8 mouse cellular contexts compared by ENCODE assay signal in genomic region chr15:85709268-85709973, GRCm38 (mm10). TPM values are rescaled to one million over a fixed set of nuclear protein-coding genes. Genes with fewer than 3 reads are reported as not detected.
A peak's percentile ranks its signal among the peaks of the same experiment; 100 is the strongest.
DNase-seq lines count a peak whose midpoint lies in the region; ATAC-seq and TF ChIP-seq lines count a peak whose summit lies in the region.

No protein-coding gene starts in this region.

- H3K4me2 ChIP-seq in embryonic facial prominence, embryonic 13.5 days: no peak overlapping the region
- no peak overlapping the region for H3K4me2 ChIP-seq in kidney, embryonic 15.5 days
- no peak overlapping the region for H3K4me2 ChIP-seq in liver, embryonic 11.5 days
- H3K4me2 ChIP-seq in neural tube, embryonic 11.5 days (ENCODE audit: low read depth): no peak overlapping the region
- no peak overlapping the region for H3K4me2 ChIP-seq in stomach, embryonic 15.5 days

- no peak overlapping the region for H3K9ac ChIP-seq in embryonic facial prominence, embryonic 13.5 days
- no peak overlapping the region for H3K9ac ChIP-seq in kidney, embryonic 15.5 days
- H3K9ac ChIP-seq in liver, embryonic 11.5 days (ENCODE audit: low read depth, low read length): no peak overlapping the region
- no peak overlapping the region for H3K9ac ChIP-seq in neural tube, embryonic 11.5 days (ENCODE audit: low read length)
- no peak overlapping the region for H3K9ac ChIP-seq in stomach, embryonic 15.5 days

- no peak overlapping the region for H3K27ac ChIP-seq in bone marrow, adult 2 months (ENCODE audit: control insufficient read depth, insufficient read depth, low read depth, low read length, poor library complexity)
- peak overlapping the region; percentile 57; the same call in 1 of the 2 replicates for H3K27ac ChIP-seq in embryonic facial prominence, embryonic 13.5 days
- H3K27ac ChIP-seq in kidney, embryonic 15.5 days: 0 out of 2 replicates have a peak overlapping the region, but pooled peaks have one; percentile 15
- no peak overlapping the region for H3K27ac ChIP-seq in liver, embryonic 11.5 days (ENCODE audit: low read depth, low read length)
- H3K27ac ChIP-seq in neural tube, embryonic 11.5 days (ENCODE audit: low read depth, low read length): no peak overlapping the region
- H3K27ac ChIP-seq in stomach, embryonic 15.5 days: 0 out of 2 replicates have a peak overlapping the region, but pooled peaks have one; percentile 2

- H3K27me3 ChIP-seq in embryonic facial prominence, embryonic 13.5 days: no peaks in the 10 kb centered on the region
- no peaks in the 10 kb centered on the region for H3K27me3 ChIP-seq in kidney, embryonic 15.5 days
- no peaks in the 10 kb centered on the region; the same call in 1 of the 2 replicates for H3K27me3 ChIP-seq in liver, embryonic 11.5 days (replicated peaks; ENCODE audit: control insufficient read depth, insufficient read depth, low read length)
- H3K27me3 ChIP-seq in neural tube, embryonic 11.5 days (ENCODE audit: control insufficient read depth, insufficient read depth, low read length): peaks cover 3% of the 10 kb centered on the region; the same call in 1 of the 2 replicates
- no peaks in the 10 kb centered on the region for H3K27me3 ChIP-seq in stomach, embryonic 15.5 days (replicated peaks)

- peak; percentile 72 for DNase-seq in CD4-positive helper T cell, adult 2 months (ENCODE audit: low read depth, low spot score)
- peak; percentile 88 to 91 for DNase-seq in heart, adult 9 months (ENCODE audit: low spot score in 2 of 2)
- DNase-seq in liver, embryonic 11.5 days (ENCODE audit: low spot score): peak; percentile 57
- DNase-seq in neural tube, embryonic 11.5 days (ENCODE audit: low spot score): peak; percentile 73

- H3K36me3 ChIP-seq in embryonic facial prominence, embryonic 13.5 days: peaks cover 32% of the 10 kb centered on the region
- H3K36me3 ChIP-seq in kidney, embryonic 15.5 days: peaks cover 33% of the 10 kb centered on the region
- H3K36me3 ChIP-seq in liver, embryonic 11.5 days (ENCODE audit: control insufficient read depth, insufficient read depth, low read length): no peaks in the 10 kb centered on the region
- H3K36me3 ChIP-seq in neural tube, embryonic 11.5 days (ENCODE audit: control insufficient read depth, insufficient read depth, low read length): no peaks in the 10 kb centered on the region
- H3K36me3 ChIP-seq in stomach, embryonic 15.5 days: peaks cover 8% of the 10 kb centered on the region

- H3K4me3 ChIP-seq in bone marrow, adult 2 months (replicated peaks; ENCODE audit: control insufficient read depth, low read depth, low read length): no peak overlapping the region
- no peak overlapping the region for H3K4me3 ChIP-seq in embryonic facial prominence, embryonic 13.5 days
- H3K4me3 ChIP-seq in kidney, embryonic 15.5 days (replicated peaks): no peak overlapping the region
- H3K4me3 ChIP-seq in liver, embryonic 11.5 days (ENCODE audit: low read depth, low read length): no peak overlapping the region
- H3K4me3 ChIP-seq in neural tube, embryonic 11.5 days (ENCODE audit: low read depth, low read length): no peak overlapping the region
- H3K4me3 ChIP-seq in stomach, embryonic 15.5 days (replicated peaks): no peak overlapping the region

- WGBS in bone marrow, adult 2 months: 27% methylated on average over 10 of the region's 10 CpGs
- WGBS in embryonic facial prominence, embryonic 13.5 days: 35% methylated on average over 10 of the region's 10 CpGs
- 39% methylated on average over 10 of the region's 10 CpGs for WGBS in kidney, embryonic 15.5 days
- 33% methylated on average over 10 of the region's 10 CpGs for WGBS in liver, embryonic 11.5 days
- 42% methylated on average over 10 of the region's 10 CpGs for WGBS in neural tube, embryonic 11.5 days
- 33% methylated on average over 10 of the region's 10 CpGs for WGBS in stomach, embryonic 15.5 days

- peak; percentile 89 for TF ChIP-seq CTCF in bone marrow, adult 2 months (IDR thresholded peaks at IDR 0.05; ENCODE audit: control insufficient read depth, insufficient read depth, low read length)

- ATAC-seq in embryonic facial prominence, embryonic 13.5 days (ENCODE audit: insufficient number of reproducible peaks, insufficient read depth, low FRiP score, low TSS enrichment, low read depth): no peak; the same call in 1 of the 2 replicates
- ATAC-seq in kidney, embryonic 15.5 days (replicated peaks; ENCODE audit: low FRiP score): 0 out of 2 replicates have a peak, but pooled peaks have one; percentile 12
- ATAC-seq in liver, embryonic 11.5 days (replicated peaks; ENCODE audit: low FRiP score): 0 out of 2 replicates have a peak, but pooled peaks have one; percentile 39
- peak; percentile 23; the same call in 1 of the 2 replicates for ATAC-seq in neural tube, embryonic 11.5 days (ENCODE audit: insufficient read depth, low FRiP score, low TSS enrichment)
- ATAC-seq in stomach, embryonic 15.5 days (ENCODE audit: insufficient read depth, low FRiP score, low read depth): no peak; the same call in 1 of the 2 replicates

- no peak for TF ChIP-seq POLR2A in bone marrow, adult 2 months (IDR thresholded peaks at IDR 0.05; ENCODE audit: borderline replicate concordance, control insufficient read depth, low read depth, low read length)

- H3K4me1 ChIP-seq in bone marrow, adult 2 months (ENCODE audit: control insufficient read depth, insufficient read depth, low read length): no peaks in the 10 kb centered on the region
- H3K4me1 ChIP-seq in embryonic facial prominence, embryonic 13.5 days: peaks cover 20% of the 10 kb centered on the region
- peaks cover 43% of the 10 kb centered on the region for H3K4me1 ChIP-seq in kidney, embryonic 15.5 days
- H3K4me1 ChIP-seq in liver, embryonic 11.5 days (replicated peaks; ENCODE audit: control insufficient read depth, insufficient read depth, low read length): no peaks in the 10 kb centered on the region
- H3K4me1 ChIP-seq in neural tube, embryonic 11.5 days (ENCODE audit: control insufficient read depth, insufficient read depth, low read length): no peaks in the 10 kb centered on the region; the same call in 1 of the 2 replicates
- peaks cover 3% of the 10 kb centered on the region; the same call in 1 of the 2 replicates for H3K4me1 ChIP-seq in stomach, embryonic 15.5 days

- no peaks in the 10 kb centered on the region for H3K9me3 ChIP-seq in embryonic facial prominence, embryonic 13.5 days
- no peaks in the 10 kb centered on the region for H3K9me3 ChIP-seq in kidney, embryonic 15.5 days (replicated peaks)
- H3K9me3 ChIP-seq in liver, embryonic 11.5 days (ENCODE audit: control insufficient read depth, low read length): no peaks in the 10 kb centered on the region
- no peaks in the 10 kb centered on the region for H3K9me3 ChIP-seq in neural tube, embryonic 11.5 days (ENCODE audit: control insufficient read depth, low read length)
- no peaks in the 10 kb centered on the region for H3K9me3 ChIP-seq in stomach, embryonic 15.5 days

RNA-seq across cellular contexts. Expression of gene Ppara, which starts 25.4 kb away (rescaled TPM):
- polyA plus RNA-seq in bone marrow, adult 2 months (2011; ENCODE audit: insufficient read depth, insufficient read length, low replicate concordance, missing spikeins): 1.1 TPM in 1 of 2 replicates, not detected in the other
- polyA plus RNA-seq in embryonic facial prominence, embryonic 13.5 days (2015; fragmentation: Nextera tagmentation; extraction: Ambion mirVana): 2.8 and 3.3 TPM in 2 replicates
- polyA plus RNA-seq in kidney, embryonic 15.5 days (2015; fragmentation: Nextera tagmentation; extraction: Ambion mirVana): 3.9 and 5.0 TPM in 2 replicates
- 2.5 and 3.4 TPM in 2 replicates for polyA plus RNA-seq in liver, embryonic 11.5 days (2014; fragmentation: Nextera tagmentation; extraction: Ambion mirVana)
- 0.07 and 0.25 TPM in 2 replicates for polyA plus RNA-seq in neural tube, embryonic 11.5 days (2014; fragmentation: Nextera tagmentation; extraction: Ambion mirVana)
- 8.7 and 9.6 TPM in 2 replicates for polyA plus RNA-seq in stomach, embryonic 15.5 days (2015; fragmentation: Nextera tagmentation; extraction: Ambion mirVana)

Comparison
In these comparisons a context has a peak if more than half of its experiments do, and no peak if none do; other contexts are left out.
1. H3K27ac ChIP-seq: peak in embryonic facial prominence, embryonic 13.5 days (single experiment), kidney, embryonic 15.5 days (single experiment) and stomach, embryonic 15.5 days (single experiment); none in bone marrow, adult 2 months (single experiment), liver, embryonic 11.5 days (single experiment) and neural tube, embryonic 11.5 days (single experiment).
2. ATAC-seq: peak in kidney, embryonic 15.5 days (single experiment), liver, embryonic 11.5 days (single experiment) and neural tube, embryonic 11.5 days (single experiment); none in embryonic facial prominence, embryonic 13.5 days (single experiment) and stomach, embryonic 15.5 days (single experiment).
3. Peak in every context shown above with its lines, with median percentiles within 50 percentile points of each other: DNase-seq.